Mouse (Mus musculus): Measurements from ENCODE around the gene Fnip1. TPM values are rescaled to one million over a fixed set of nuclear protein-coding genes. Genes with fewer than 3 reads are reported as not detected.

Fnip1 gene
- polyA plus RNA-seq, 1 experiment from 2014 or later: 8.9 TPM

GRCm38 (mm10) chr11:54499838-54500237 lies 61.8 kb downstream of the Fnip1 start:
- no peak overlapping the region for H3K4me2 ChIP-seq (replicated peaks; ENCODE audit: low read depth, low read length)
- peaks cover 15% of the 10 kb centered on the region; the same call in 1 of the 2 replicates for H3K36me3 ChIP-seq (ENCODE audit: insufficient read depth, low read length)
- no peaks in the 10 kb centered on the region for H3K9me3 ChIP-seq (ENCODE audit: low read length)
- no peak overlapping the region for H3K27ac ChIP-seq (ENCODE audit: low read length)
- WGBS: 79% methylated on average over 5 of the region's 5 CpGs
- H3K9ac ChIP-seq (replicated peaks; ENCODE audit: low read length): no peak overlapping the region
- H3K4me1 ChIP-seq (ENCODE audit: insufficient read depth, low read length): no peaks in the 10 kb centered on the region
- H3K4me3 ChIP-seq (ENCODE audit: low read length): no peak overlapping the region
- H3K27me3 ChIP-seq (ENCODE audit: insufficient read depth, low read length): no peaks in the 10 kb centered on the region
- ATAC-seq (ENCODE audit: low FRiP score, low TSS enrichment): no peak

- no peaks in the 10 kb centered on the region for H3K27me3 ChIP-seq (ENCODE audit: insufficient read depth, low read length)
- no peak overlapping the region for H3K9ac ChIP-seq (replicated peaks; ENCODE audit: low read length)
- no peak for ATAC-seq (ENCODE audit: low FRiP score, low TSS enrichment)
- no peak overlapping the region for H3K4me3 ChIP-seq (ENCODE audit: low read length)
- H3K27ac ChIP-seq (ENCODE audit: low read length): peak overlapping the region; percentile 39; the same call in 1 of the 2 replicates
- H3K36me3 ChIP-seq (ENCODE audit: insufficient read depth, low read length): peaks cover 16% of the 10 kb centered on the region
- no peak overlapping the region for H3K4me2 ChIP-seq (replicated peaks; ENCODE audit: low read depth, low read length)
- no peaks in the 10 kb centered on the region for H3K4me1 ChIP-seq (ENCODE audit: insufficient read depth, low read length)
- 79% methylated on average over 4 of the region's 4 CpGs for WGBS
- no peaks in the 10 kb centered on the region for H3K9me3 ChIP-seq (ENCODE audit: low read length)
Observed at GRCm38 (mm10) chr11:54502546-54503245, 64.7 kb downstream of the Fnip1 start.

GRCm38 (mm10) chr11:54513584-54513983 lies 75.6 kb downstream of the Fnip1 start:
- Histone ChIP-seq H3K9ac (replicated peaks; ENCODE audit: low read length) (no peak overlapping the region), H3K4me1 (ENCODE audit: insufficient read depth, low read length) (no peaks in the 10 kb centered on the region), H3K27ac (ENCODE audit: low read length) (no peak overlapping the region), H3K27me3 (ENCODE audit: insufficient read depth, low read length) (no peaks in the 10 kb centered on the region), H3K9me3 (ENCODE audit: low read length) (no peaks in the 10 kb centered on the region), H3K36me3 (ENCODE audit: insufficient read depth, low read length) (0 out of 2 replicates have a peak, but pooled peaks cover 2% of the 10 kb centered on the region), H3K4me2 (replicated peaks; ENCODE audit: low read depth, low read length) (no peak overlapping the region), H3K4me3 (ENCODE audit: low read length) (no peak overlapping the region)
- ATAC-seq (ENCODE audit: low FRiP score, low TSS enrichment): no peak

- H3K27ac ChIP-seq (ENCODE audit: low read length): peak overlapping the region; percentile 97
Observed at GRCm38 (mm10) chr11:54521927-54522528, 84.0 kb downstream of the Fnip1 start.

GRCm38 (mm10) chr11:54522529-54523430 lies 84.8 kb downstream of the Fnip1 start, which contains the start of gene Rapgef6:
Gene Rapgef6, plus strand, starts transcription at chr11:54522847.
- under 1% methylated on average over 73 of the region's 73 CpGs for WGBS
- peak within 1 kb of the TSS; percentile 83 for H3K9ac ChIP-seq (replicated peaks; ENCODE audit: low read length)
- H3K9me3 ChIP-seq (ENCODE audit: low read length): no peaks in the 10 kb centered on the region
- ATAC-seq (ENCODE audit: low FRiP score, low TSS enrichment): peak; percentile 97
- no peaks in the 10 kb centered on the region for H3K27me3 ChIP-seq (ENCODE audit: insufficient read depth, low read length)
- no peaks in the 10 kb centered on the region for H3K36me3 ChIP-seq (ENCODE audit: insufficient read depth, low read length)
- H3K27ac ChIP-seq (ENCODE audit: low read length): peak within 1 kb of the TSS; percentile 97
- H3K4me1 ChIP-seq (ENCODE audit: insufficient read depth, low read length): peaks cover 18% of the 10 kb centered on the region
- peak within 1 kb of the TSS; percentile 85 for H3K4me3 ChIP-seq (ENCODE audit: low read length)
- peak within 1 kb of the TSS; percentile 67 for H3K4me2 ChIP-seq (replicated peaks; ENCODE audit: low read depth, low read length)

More at GRCm38 (mm10) chr11:54521927-54522528, 84.0 kb downstream of the Fnip1 start:
- no peaks in the 10 kb centered on the region for H3K27me3 ChIP-seq (ENCODE audit: insufficient read depth, low read length)
- no peaks in the 10 kb centered on the region for H3K9me3 ChIP-seq (ENCODE audit: low read length)
- peaks cover 18% of the 10 kb centered on the region for H3K4me1 ChIP-seq (ENCODE audit: insufficient read depth, low read length)
- peak overlapping the region; percentile 67 for H3K4me2 ChIP-seq (replicated peaks; ENCODE audit: low read depth, low read length)
- no peaks in the 10 kb centered on the region for H3K36me3 ChIP-seq (ENCODE audit: insufficient read depth, low read length)
- WGBS: under 1% methylated on average over 18 of the region's 18 CpGs
- H3K4me3 ChIP-seq (ENCODE audit: low read length): peak overlapping the region; percentile 85
- ATAC-seq (ENCODE audit: low FRiP score, low TSS enrichment): peak; percentile 3
- peak overlapping the region; percentile 79 for H3K9ac ChIP-seq (replicated peaks; ENCODE audit: low read length)

GRCm38 (mm10) chr11:54523431-54524001 lies 85.5 kb downstream of the Fnip1 start:
- H3K9ac ChIP-seq (replicated peaks; ENCODE audit: low read length): peak overlapping the region; percentile 83
- peaks cover 18% of the 10 kb centered on the region for H3K4me1 ChIP-seq (ENCODE audit: insufficient read depth, low read length)
- no peak for ATAC-seq (ENCODE audit: low FRiP score, low TSS enrichment)
- H3K27ac ChIP-seq (ENCODE audit: low read length): peak overlapping the region; percentile 96
- H3K4me3 ChIP-seq (ENCODE audit: low read length): peak overlapping the region; percentile 85
- no peaks in the 10 kb centered on the region for H3K9me3 ChIP-seq (ENCODE audit: low read length)
- WGBS: 14% methylated on average over 10 of the region's 10 CpGs
- H3K36me3 ChIP-seq (ENCODE audit: insufficient read depth, low read length): no peaks in the 10 kb centered on the region
- H3K4me2 ChIP-seq (replicated peaks; ENCODE audit: low read depth, low read length): peak overlapping the region; percentile 62
- no peaks in the 10 kb centered on the region for H3K27me3 ChIP-seq (ENCODE audit: insufficient read depth, low read length)

- Histone ChIP-seq H3K36me3 (ENCODE audit: insufficient read depth, low read length) (no peaks in the 10 kb centered on the region), H3K9ac (replicated peaks; ENCODE audit: low read length) (no peak overlapping the region), H3K27me3 (ENCODE audit: insufficient read depth, low read length) (no peaks in the 10 kb centered on the region), H3K4me1 (ENCODE audit: insufficient read depth, low read length) (peaks cover 23% of the 10 kb centered on the region), H3K4me3 (ENCODE audit: low read length) (no peak overlapping the region), H3K27ac (ENCODE audit: low read length) (no peak overlapping the region), H3K9me3 (ENCODE audit: low read length) (no peaks in the 10 kb centered on the region), H3K4me2 (replicated peaks; ENCODE audit: low read depth, low read length) (no peak overlapping the region)
- no peak for ATAC-seq (ENCODE audit: low FRiP score, low TSS enrichment)
- 77% methylated on average over 2 of the region's 2 CpGs for WGBS
Observed at GRCm38 (mm10) chr11:54528002-54528401, 90.0 kb downstream of the Fnip1 start.

- WGBS: 32% methylated on average over 1 of the region's 1 CpGs
- no peak overlapping the region for H3K9ac ChIP-seq (replicated peaks; ENCODE audit: low read length)
- H3K9me3 ChIP-seq (ENCODE audit: low read length): no peaks in the 10 kb centered on the region
- peak overlapping the region; percentile 73 for H3K27ac ChIP-seq (ENCODE audit: low read length)
- peak; percentile 51; the same call in 1 of the 2 replicates for ATAC-seq (ENCODE audit: low FRiP score, low TSS enrichment)
- no peaks in the 10 kb centered on the region for H3K36me3 ChIP-seq (ENCODE audit: insufficient read depth, low read length)
- peaks cover 14% of the 10 kb centered on the region for H3K4me1 ChIP-seq (ENCODE audit: insufficient read depth, low read length)
- no peaks in the 10 kb centered on the region for H3K27me3 ChIP-seq (ENCODE audit: insufficient read depth, low read length)
- H3K4me2 ChIP-seq (replicated peaks; ENCODE audit: low read depth, low read length): no peak overlapping the region
- H3K4me3 ChIP-seq (ENCODE audit: low read length): no peak overlapping the region
Observed at GRCm38 (mm10) chr11:54530391-54530790, 92.4 kb downstream of the Fnip1 start.

GRCm38 (mm10) chr11:54530916-54531315 lies 92.9 kb downstream of the Fnip1 start:
- Histone ChIP-seq H3K4me1 (ENCODE audit: insufficient read depth, low read length) (peaks cover 14% of the 10 kb centered on the region), H3K36me3 (ENCODE audit: insufficient read depth, low read length) (no peaks in the 10 kb centered on the region), H3K27me3 (ENCODE audit: insufficient read depth, low read length) (no peaks in the 10 kb centered on the region), H3K4me3 (ENCODE audit: low read length) (no peak overlapping the region), H3K4me2 (replicated peaks; ENCODE audit: low read depth, low read length) (no peak overlapping the region), H3K9ac (replicated peaks; ENCODE audit: low read length) (no peak overlapping the region), H3K27ac (ENCODE audit: low read length) (peak overlapping the region; percentile 73), H3K9me3 (ENCODE audit: low read length) (no peaks in the 10 kb centered on the region)
- 88% methylated on average over 1 of the region's 1 CpGs for WGBS
- ATAC-seq (ENCODE audit: low FRiP score, low TSS enrichment): no peak
